Mouse (Mus musculus): ENCODE results near the gene Wdr82.
"Not testable (repeated sequence)": the region's sequence is repeated elsewhere in the genome, so short reads cannot be mapped to it uniquely, and the experiment has no call there.

Gene Wdr82

GRCm38 (mm10) chr9:106160426-106160825 lies 10.3 kb upstream of the Wdr82 start:
- DNase-seq (ENCODE audit: low read depth, low spot score) = peak; percentile 20

GRCm38 (mm10) chr9:106166709-106167108 lies 4.0 kb upstream of the Wdr82 start:
- DNase-seq (ENCODE audit: low read depth, low spot score) = no peak

- no peak for DNase-seq (ENCODE audit: low read depth, low spot score)
These were observed 3.5 kb upstream of the Wdr82 start for GRCm38 (mm10) chr9:106167241-106167640.

- no peak for DNase-seq (ENCODE audit: low read depth, low spot score)
These were observed 3.0 kb upstream of the Wdr82 start for GRCm38 (mm10) chr9:106167703-106168102.

- DNase-seq (ENCODE audit: low read depth, low spot score) = not testable (repeated sequence)
These were observed 1.7 kb upstream of the Wdr82 start for GRCm38 (mm10) chr9:106169006-106169405.

- no peak for DNase-seq (ENCODE audit: low read depth, low spot score)
These were observed 811 bp upstream of the Wdr82 start for GRCm38 (mm10) chr9:106169917-106170316.

GRCm38 (mm10) chr9:106171346-106172158 lies 824 bp downstream of the Wdr82 start:
- peak; percentile 45 for DNase-seq (ENCODE audit: low read depth, low spot score)

- DNase-seq (ENCODE audit: low read depth, low spot score) = no peak
These were observed 1.8 kb downstream of the Wdr82 start for GRCm38 (mm10) chr9:106172527-106172926.

GRCm38 (mm10) chr9:106173363-106173762 lies 2.6 kb downstream of the Wdr82 start:
- DNase-seq (ENCODE audit: low read depth, low spot score) = no peak

GRCm38 (mm10) chr9:106175552-106176200 lies 4.9 kb downstream of the Wdr82 start:
- peak; percentile 38 for DNase-seq (ENCODE audit: low read depth, low spot score)

- peak; percentile 44 for DNase-seq (ENCODE audit: low read depth, low spot score)
These were observed 6.0 kb downstream of the Wdr82 start for GRCm38 (mm10) chr9:106176769-106177168.

GRCm38 (mm10) chr9:106177799-106178198 lies 7.1 kb downstream of the Wdr82 start:
- DNase-seq (ENCODE audit: low read depth, low spot score) = peak; percentile 29

- no peak for DNase-seq (ENCODE audit: low read depth, low spot score)
These were observed 8.7 kb downstream of the Wdr82 start for GRCm38 (mm10) chr9:106179454-106179853.

- no peak for DNase-seq (ENCODE audit: low read depth, low spot score)
These were observed 9.2 kb downstream of the Wdr82 start for GRCm38 (mm10) chr9:106179964-106180363.

GRCm38 (mm10) chr9:106182146-106182545 lies 11.4 kb downstream of the Wdr82 start:
- peak; percentile 35 for DNase-seq (ENCODE audit: low read depth, low spot score)

- DNase-seq (ENCODE audit: low read depth, low spot score) = no peak
These were observed 13.3 kb downstream of the Wdr82 start for GRCm38 (mm10) chr9:106183996-106184395.

- no peak for DNase-seq (ENCODE audit: low read depth, low spot score)
These were observed 20.6 kb downstream of the Wdr82 start for GRCm38 (mm10) chr9:106191355-106191754.

- DNase-seq (ENCODE audit: low read depth, low spot score) = no peak
These were observed 21.3 kb downstream of the Wdr82 start for GRCm38 (mm10) chr9:106192024-106192423.

- DNase-seq (ENCODE audit: low read depth, low spot score) = peak; percentile 54
These were observed 22.3 kb downstream of the Wdr82 start for GRCm38 (mm10) chr9:106192998-106193397.

GRCm38 (mm10) chr9:106193930-106194807 lies 23.4 kb downstream of the Wdr82 start:
- peak; percentile 43 for DNase-seq (ENCODE audit: low read depth, low spot score)

GRCm38 (mm10) chr9:106195693-106196092 lies 25.0 kb downstream of the Wdr82 start:
- no peak for DNase-seq (ENCODE audit: low read depth, low spot score)
